Mouse (Mus musculus) CH12.LX (cell line): ENCODE data around the gene Npas1. TPM values are rescaled to one million over a fixed set of nuclear protein-coding genes. Genes with fewer than 3 reads are reported as not detected.

Experiments used
- DNase-seq: peaks from one replicate; pipeline ENCODE4 v3.0.0-alpha.2; 2013; ENCODE audit errors: extremely low read depth
- H3K27ac ChIP-seq: 2 replicates; pipeline ENCODE4 v1.5.1; 2012; ENCODE audit warnings: low read depth, mild to moderate bottlenecking, control low read depth, moderate library complexity; ENCODE audit not compliant: insufficient read depth
- H3K27me3 ChIP-seq: replicated peaks from 2 replicates; pipeline ENCODE3; 2012; ENCODE audit warnings: inconsistent platforms
- H3K36me3 ChIP-seq, 2 experiments: replicated peaks in 1 of 2; 2 replicates each; pipeline versions ENCODE3 to v1.6.1; 2012; ENCODE audit warnings: inconsistent platforms in 1 of 2, low read length in 1 of 2, mild to moderate bottlenecking in 1 of 2, mixed read lengths in 1 of 2, moderate library complexity in 1 of 2; ENCODE audit not compliant: control insufficient read depth in 1 of 2, insufficient read depth in 1 of 2
- H3K4me1 ChIP-seq, 2 experiments: 2 replicates each; pipeline ENCODE4 v1.6.1; 2012; ENCODE audit warnings: inconsistent platforms in 1 of 2, moderate library complexity in 1 of 2; ENCODE audit not compliant: insufficient read depth in 2 of 2, control insufficient read depth in 1 of 2
- H3K4me2 ChIP-seq: 2 replicates; pipeline ENCODE4 v1.6.1; 2012; ENCODE audit warnings: low read depth, mild to moderate bottlenecking, control low read depth; ENCODE audit not compliant: poor library complexity, insufficient read depth, severe bottlenecking
- H3K4me3 ChIP-seq, 3 experiments: fragments of 150-350 bp in 1 of 3; sonication (generic) in 1 of 3; replicated peaks in 1 of 3; 2 replicates each; pipeline versions ENCODE3 to v1.5.1; 2011 to 2012; ENCODE audit warnings: low read depth in 2 of 3, low read length in 2 of 3, mild to moderate bottlenecking in 2 of 3, moderate library complexity in 2 of 3, control low read depth in 1 of 3, improper control_type of control experiment in 1 of 3, inconsistent platforms in 1 of 3, mixed read lengths in 1 of 3; ENCODE audit not compliant: poor library complexity in 1 of 3
- H3K79me2 ChIP-seq: replicated peaks from 2 replicates; pipeline ENCODE4 v1.6.1; 2012; ENCODE audit warnings: mild to moderate bottlenecking, moderate library complexity; ENCODE audit not compliant: control insufficient read depth, poor library complexity, insufficient read depth, severe bottlenecking; ENCODE audit errors: extremely low read depth
- H3K9ac ChIP-seq: 2 replicates; pipeline ENCODE4 v1.6.1; 2012; ENCODE audit warnings: low read depth, mild to moderate bottlenecking, control low read depth, moderate library complexity; ENCODE audit not compliant: insufficient read depth
- H3K9me3 ChIP-seq: replicated peaks from 2 replicates; pipeline ENCODE3; 2012; ENCODE audit warnings: low read length, inconsistent platforms, mixed read lengths
- BHLHE40 ChIP-seq: IDR thresholded peaks from 2 replicates; pipeline ENCODE4 v1.6.1; 2011; ENCODE audit warnings: mild to moderate bottlenecking, low read depth, low read length, improper control_type of control experiment
- CHD2 ChIP-seq: IDR thresholded peaks from 2 replicates; pipeline ENCODE4 v1.6.1; 2011; ENCODE audit warnings: low read length, improper control_type of control experiment
- CTCF ChIP-seq, 2 experiments: IDR thresholded peaks in 1 of 2; conservative IDR thresholded peaks in 1 of 2; 2 replicates each; pipeline ENCODE4 v1.5.1; 2011 to 2012; ENCODE audit warnings: low read depth in 2 of 2, low read length in 2 of 2, improper control_type of control experiment in 1 of 2, inconsistent platforms in 1 of 2, mild to moderate bottlenecking in 1 of 2, moderate library complexity in 1 of 2
- ELF1 ChIP-seq: IDR thresholded peaks from 2 replicates; pipeline ENCODE4 v1.6.1; 2014; ENCODE audit warnings: low read depth, mild to moderate bottlenecking, inconsistent platforms, low read length, improper control_type of control experiment
- EP300 ChIP-seq: IDR thresholded peaks from 2 replicates; pipeline ENCODE4 v1.6.1; 2011; ENCODE audit warnings: low read length, improper control_type of control experiment
- ETS1 ChIP-seq: conservative IDR thresholded peaks from 2 replicates; pipeline ENCODE4 v1.6.1; 2012; ENCODE audit warnings: low read depth, mild to moderate bottlenecking, inconsistent platforms, low read length, improper control_type of control experiment, moderate library complexity
- JUN ChIP-seq: IDR thresholded peaks from 2 replicates; pipeline ENCODE4 v1.6.1; 2011; ENCODE audit warnings: low read depth, mild to moderate bottlenecking, low read length, improper control_type of control experiment, moderate library complexity; ENCODE audit not compliant: insufficient read depth
- MAFK ChIP-seq: IDR thresholded peaks from 2 replicates; pipeline ENCODE4 v1.6.1; 2011; ENCODE audit warnings: low read length, improper control_type of control experiment; ENCODE audit not compliant: insufficient replicate concordance
- MAZ ChIP-seq: IDR thresholded peaks from 2 replicates; pipeline ENCODE4 v1.6.1; 2012; ENCODE audit warnings: low read depth, mild to moderate bottlenecking, inconsistent platforms, low read length, improper control_type of control experiment, moderate library complexity
- MEF2A ChIP-seq: IDR thresholded peaks from 2 replicates; pipeline ENCODE4 v1.6.1; 2014; ENCODE audit warnings: low read depth, mild to moderate bottlenecking, inconsistent platforms, low read length, improper control_type of control experiment, borderline replicate concordance
- MXI1 ChIP-seq: IDR thresholded peaks from 2 replicates; pipeline ENCODE4 v1.6.1; 2011; ENCODE audit warnings: mild to moderate bottlenecking, low read depth, low read length, improper control_type of control experiment
- POLR2A ChIP-seq: IDR thresholded peaks from 2 replicates; pipeline ENCODE4 v1.6.1; 2011; ENCODE audit warnings: low read depth, mild to moderate bottlenecking, improper control_type of control experiment, low read length
- POLR2AphosphoS2 ChIP-seq: IDR thresholded peaks from 2 replicates; pipeline ENCODE4 v1.6.1; 2011; ENCODE audit warnings: low read depth, low read length, improper control_type of control experiment
- RAD21 ChIP-seq: IDR thresholded peaks from 2 replicates; pipeline ENCODE4 v1.6.1; 2011; ENCODE audit warnings: low read depth, mild to moderate bottlenecking, low read length, improper control_type of control experiment, moderate library complexity
- RCOR1 ChIP-seq: conservative IDR thresholded peaks from 2 replicates; pipeline ENCODE4 v1.6.1; 2012; ENCODE audit warnings: low read depth, mild to moderate bottlenecking, inconsistent platforms, low read length, improper control_type of control experiment
- TBP ChIP-seq: conservative IDR thresholded peaks from 2 replicates; pipeline ENCODE4 v1.6.1; 2011; ENCODE audit warnings: low read depth, low read length, improper control_type of control experiment
- TCF12 ChIP-seq: IDR thresholded peaks from 2 replicates; pipeline ENCODE4 v1.6.1; 2014; ENCODE audit warnings: low read depth, mild to moderate bottlenecking, inconsistent platforms, low read length, improper control_type of control experiment
- UBTF ChIP-seq: IDR thresholded peaks from 2 replicates; pipeline ENCODE4 v1.6.1; 2012; ENCODE audit warnings: low read depth, mild to moderate bottlenecking, inconsistent platforms, low read length, improper control_type of control experiment, moderate library complexity
- USF1 ChIP-seq: IDR thresholded peaks from 2 replicates; pipeline ENCODE4 v1.6.1; 2014; ENCODE audit warnings: low read depth, mild to moderate bottlenecking, inconsistent platforms, low read length, improper control_type of control experiment
- USF2 ChIP-seq: conservative IDR thresholded peaks from 2 replicates; pipeline ENCODE4 v1.6.1; 2011; ENCODE audit warnings: low read depth, low read length, improper control_type of control experiment
- ZC3H11A ChIP-seq: IDR thresholded peaks from 2 replicates; pipeline ENCODE4 v1.6.1; 2012; ENCODE audit warnings: low read depth, mild to moderate bottlenecking, inconsistent platforms, low read length, improper control_type of control experiment
- ZMIZ1 ChIP-seq: IDR thresholded peaks from 2 replicates; pipeline ENCODE4 v1.6.1; 2012; ENCODE audit warnings: low read depth, mild to moderate bottlenecking, inconsistent platforms, low read length, improper control_type of control experiment
- ZNF384 ChIP-seq: IDR thresholded peaks from 2 replicates; pipeline ENCODE4 v1.6.1; 2012; ENCODE audit warnings: low read depth, low read length, improper control_type of control experiment, inconsistent platforms
- dilution Hi-C: fragments of 300-500 bp; cut with MboI; formaldehyde crosslinking; loops from 2 replicates; pipeline ENCODE4 v1.14.3; 2020; ENCODE audit warnings: low sequenced_read_pairs; ENCODE audit not compliant: extremely low pct_unique_long_range_greater_than_20kb, extremely low pct_ligation_motif_present
- in situ Hi-C: fragments of 300-500 bp; cut with MboI; formaldehyde crosslinking; loops from 3 replicates; pipeline ENCODE4 v1.14.3; 2019; ENCODE audit warnings: low sequenced_read_pairs, low pct_ligation_motif_present, low pct_unique_long_range_greater_than_20kb, mixed read lengths
- polyA plus RNA-seq: library from polyadenylated mRNA; unstranded; fragments of >175 nt; gene quantifications from 2 replicates; pipeline ENCODE4 v1.2.1, GENCODE M21; 2012; ENCODE audit warnings: low read depth; ENCODE audit not compliant: insufficient read length
- total RNA-seq, 2 experiments: library from RNA; depleted of rRNA; stranded (reverse); fragments of 300-350 nt in 1 of 2; fragments of >200 nt in 1 of 2; gene quantifications; 2 replicates each; pipeline ENCODE4 v1.2.3; 2012 to 2014

Gene Npas1
- total and polyA plus RNA-seq, 3 experiments = 0.08 to 0.56 TPM; not detected in 1

- Histone ChIP-seq H3K9me3 (no peaks in the 10 kb centered on the region), H3K4me1 (no peaks in the 10 kb centered on the region), H3K9ac (no peak overlapping the region), H3K27me3 (no peaks in the 10 kb centered on the region), H3K4me2 (no peak overlapping the region), H3K36me3 (peaks cover 56 to 84% of the 10 kb centered on the region in 2 experiments), H3K27ac (no peak overlapping the region), H3K4me3 (no peak overlapping the region), H3K79me2 (no peaks in the 10 kb centered on the region)
- dilution Hi-C loops = no loop called here
- no peak for DNase-seq
- in situ Hi-C loops = no loop called here
- no peak for TF ChIP-seq ZMIZ1
- TF ChIP-seq USF1 = no peak
- no peak for TF ChIP-seq CHD2
- no peak for TF ChIP-seq ZC3H11A
- no peak for TF ChIP-seq RCOR1
- no peak for TF ChIP-seq EP300
- TF ChIP-seq CTCF (conservative IDR thresholded peaks at IDR 0.05 in 1 of 2, IDR thresholded peaks at IDR 0.05 in 1 of 2; ENCODE audit: low read depth in 2 of 2, low read length in 2 of 2) = no peak
- no peak for TF ChIP-seq MXI1
- no peak for TF ChIP-seq UBTF
- no peak for TF ChIP-seq RAD21
- no peak for TF ChIP-seq MAZ
- TF ChIP-seq MEF2A = no peak
- no peak for TF ChIP-seq ELF1
- TF ChIP-seq JUN = no peak
- TF ChIP-seq TCF12 = no peak
- no peak for TF ChIP-seq BHLHE40
- TF ChIP-seq ZNF384 = no peak
- no peak for TF ChIP-seq POLR2A
Measured at GRCm38 (mm10) chr7:16501571-16501970, 24.0 kb upstream of the Npas1 start.

GRCm38 (mm10) chr7:16499671-16500104 lies 22.2 kb upstream of the Npas1 start:
- Histone ChIP-seq H3K4me1 (no peaks in the 10 kb centered on the region), H3K27ac (no peak overlapping the region), H3K27me3 (no peaks in the 10 kb centered on the region), H3K4me2 (no peak overlapping the region), H3K9ac (no peak overlapping the region), H3K9me3 (no peaks in the 10 kb centered on the region), H3K79me2 (no peaks in the 10 kb centered on the region), H3K36me3 (peaks cover 46 to 82% of the 10 kb centered on the region in 2 experiments), H3K4me3 (no peak overlapping the region)
- no peak for DNase-seq
- TF ChIP-seq UBTF (no peak), POLR2AphosphoS2 (no peak), USF2 (no peak), ETS1 (no peak), CHD2 (no peak), CTCF (conservative IDR thresholded peaks at IDR 0.05 in 1 of 2, IDR thresholded peaks at IDR 0.05 in 1 of 2; ENCODE audit: low read depth in 2 of 2, low read length in 2 of 2) (no peak), MAFK (no peak), TBP (no peak), ZMIZ1 (no peak)
- dilution Hi-C loops (no loop called here), in situ Hi-C loops (no loop called here)
